Mouse (Mus musculus) large intestine, adult 2 months (tissue): ENCODE results near the gene Ywhaq. TPM values are rescaled to one million over a fixed set of nuclear protein-coding genes. Genes with fewer than 3 reads are reported as not detected.
"Not testable (repeated sequence)": the region's sequence is repeated elsewhere in the genome, so short reads cannot be mapped to it uniquely, and the experiment has no call there.

ENCODE experiments used
- DNase-seq: peaks from one replicate; pipeline ENCODE4 v3.0.0-alpha.2; 2012; ENCODE audit warnings: low read depth, low spot score
- WGBS: fragments of 180-500 bp; shearing (Covaris S2); methylation state at CpG from one replicate; pipeline ENCODE4 v1.1.7; 2018; 5-methylcytosine and 5-hydroxymethylcytosine counted together
- polyA plus RNA-seq: library from polyadenylated mRNA; depleted of rRNA; stranded (reverse); fragments of >200 nt; gene quantifications from 2 replicates; pipeline ENCODE4 v1.2.3, GENCODE M21; 2012

Ywhaq gene
- polyA plus RNA-seq, 1 experiment = 69.8 TPM

GRCm38 (mm10) chr12:21416506-21416905 lies 931 bp downstream of the Ywhaq start:
- under 1% methylated on average over 15 of the region's 15 CpGs for WGBS
- no peak for DNase-seq

GRCm38 (mm10) chr12:21410620-21411019 lies 6.8 kb downstream of the Ywhaq start:
- WGBS = 86% methylated on average over 2 of the region's 2 CpGs
- DNase-seq = no peak

- WGBS = 81% methylated on average over 3 of the region's 3 CpGs
- DNase-seq = no peak
Measured at GRCm38 (mm10) chr12:21409651-21410050, 7.8 kb downstream of the Ywhaq start.

- WGBS = 71% methylated on average over 2 of the region's 2 CpGs
- DNase-seq = no peak
Measured at GRCm38 (mm10) chr12:21408789-21409367, 8.6 kb downstream of the Ywhaq start.

- DNase-seq = no peak
- 94% methylated on average over 5 of the region's 5 CpGs for WGBS
Measured at GRCm38 (mm10) chr12:21402771-21403170, 14.7 kb downstream of the Ywhaq start.

GRCm38 (mm10) chr12:21386201-21386600 lies 31.2 kb downstream of the Ywhaq start:
- DNase-seq = no peak
- 96% methylated on average over 2 of the region's 2 CpGs for WGBS

GRCm38 (mm10) chr12:21378765-21379346 lies 38.6 kb downstream of the Ywhaq start:
- WGBS = 70% methylated on average over 6 of the region's 6 CpGs
- not testable (repeated sequence) for DNase-seq

GRCm38 (mm10) chr12:21375376-21376157 lies 41.9 kb downstream of the Ywhaq start:
- 73% methylated on average over 3 of the region's 3 CpGs for WGBS
- no peak for DNase-seq

GRCm38 (mm10) chr12:21373820-21374475 lies 43.5 kb downstream of the Ywhaq start:
- no peak for DNase-seq
- WGBS = under 1% methylated on average over 24 of the region's 24 CpGs

- DNase-seq = peak; percentile 78
- WGBS = under 1% methylated on average over 55 of the region's 55 CpGs
Measured at GRCm38 (mm10) chr12:21373100-21373819, 44.2 kb downstream of the Ywhaq start, which contains the start of gene Adam17. Adam17 (minus strand) TSS chr12:21373632.

GRCm38 (mm10) chr12:21370035-21370611 lies 47.3 kb downstream of the Ywhaq start:
- no peak for DNase-seq
- 91% methylated on average over 1 of the region's 1 CpGs for WGBS

GRCm38 (mm10) chr12:21369087-21369410 lies 48.4 kb downstream of the Ywhaq start:
- DNase-seq = no peak
- WGBS = 89% methylated on average over 5 of the region's 5 CpGs

- 83% methylated on average over 9 of the region's 9 CpGs for WGBS
Measured at GRCm38 (mm10) chr12:21368376-21369086, 48.9 kb downstream of the Ywhaq start.

GRCm38 (mm10) chr12:21364624-21365435 lies 52.6 kb downstream of the Ywhaq start:
- 66% methylated on average over 10 of the region's 10 CpGs for WGBS
- no peak for DNase-seq

More at GRCm38 (mm10) chr12:21368376-21369086, 48.9 kb downstream of the Ywhaq start:
- DNase-seq = no peak

- peak; percentile 10 for DNase-seq
- WGBS = 51% methylated on average over 3 of the region's 3 CpGs
Measured at GRCm38 (mm10) chr12:21363195-21363594, 54.2 kb downstream of the Ywhaq start.

- DNase-seq = peak; percentile 31
- WGBS = 11% methylated on average over 2 of the region's 2 CpGs
Measured at GRCm38 (mm10) chr12:21362686-21363085, 54.8 kb downstream of the Ywhaq start.

GRCm38 (mm10) chr12:21353681-21354080 lies 63.8 kb downstream of the Ywhaq start:
- no peak for DNase-seq
- WGBS = 96% methylated on average over 8 of the region's 8 CpGs
